Mouse (Mus musculus) 3T3-L1 (cell line): ENCODE results near the gene Crybg2.

ENCODE experiments used
- DNase-seq: peaks from one replicate; pipeline ENCODE4 v3.0.0-alpha.2; 2015; ENCODE audit warnings: low read depth, low spot score

Crybg2 gene

DNA sequence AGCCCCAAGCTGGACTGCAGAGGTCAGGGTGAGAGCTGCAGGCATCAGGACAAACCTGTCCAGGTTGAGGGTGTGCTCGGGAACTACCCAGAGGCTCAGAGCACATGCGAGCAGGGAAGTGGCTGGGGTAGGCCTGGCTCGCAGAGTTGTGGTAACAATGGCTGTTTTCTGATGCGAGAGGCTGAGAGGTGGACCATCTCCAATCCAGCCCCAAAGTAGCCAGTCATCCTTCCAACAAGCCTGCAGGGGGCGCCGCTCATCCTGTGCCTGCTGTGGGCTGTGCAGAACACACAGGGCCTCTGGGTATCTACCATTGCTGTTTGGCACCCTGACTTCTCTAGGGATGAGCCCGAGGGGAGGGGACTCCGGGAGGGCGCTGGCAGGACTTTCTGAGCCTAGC, 59.0 kb downstream of the Crybg2 start:
- peak; percentile 52 for DNase-seq

GRCm38 (mm10) chr4:134120192-134120805, 59.7 kb downstream of the Crybg2 start:
- no peak for DNase-seq

DNA sequence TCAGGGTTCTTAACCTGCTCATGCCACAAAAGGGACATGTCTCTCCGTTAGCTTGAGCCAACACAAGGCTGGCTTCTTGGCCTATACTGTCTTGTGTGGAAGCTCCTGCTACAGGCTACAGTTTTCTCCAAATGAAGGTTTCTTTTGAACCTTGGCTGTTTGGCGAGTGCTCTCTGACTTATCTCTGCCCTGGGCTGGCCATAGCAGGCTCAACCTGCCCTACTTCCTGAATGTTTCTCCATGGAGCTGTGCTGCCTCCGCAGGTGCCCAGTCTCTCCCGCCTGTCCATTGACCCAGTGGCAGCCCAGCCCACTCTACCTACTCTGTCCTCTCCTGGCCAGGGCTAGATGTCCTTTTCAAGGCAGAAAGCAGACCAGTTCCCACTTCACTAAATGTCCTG, 60.3 kb downstream of the Crybg2 start:
- no peak for DNase-seq

- DNase-seq = no peak
Observed at GRCm38 (mm10) chr4:134121571-134121970, 61.0 kb downstream of the Crybg2 start.

- DNase-seq = peak; percentile 59
Observed at GRCm38 (mm10) chr4:134122281-134122680, 61.7 kb downstream of the Crybg2 start.

GRCm38 (mm10) chr4:134123147-134123546, 62.5 kb downstream of the Crybg2 start:
- DNase-seq = no peak

DNA sequence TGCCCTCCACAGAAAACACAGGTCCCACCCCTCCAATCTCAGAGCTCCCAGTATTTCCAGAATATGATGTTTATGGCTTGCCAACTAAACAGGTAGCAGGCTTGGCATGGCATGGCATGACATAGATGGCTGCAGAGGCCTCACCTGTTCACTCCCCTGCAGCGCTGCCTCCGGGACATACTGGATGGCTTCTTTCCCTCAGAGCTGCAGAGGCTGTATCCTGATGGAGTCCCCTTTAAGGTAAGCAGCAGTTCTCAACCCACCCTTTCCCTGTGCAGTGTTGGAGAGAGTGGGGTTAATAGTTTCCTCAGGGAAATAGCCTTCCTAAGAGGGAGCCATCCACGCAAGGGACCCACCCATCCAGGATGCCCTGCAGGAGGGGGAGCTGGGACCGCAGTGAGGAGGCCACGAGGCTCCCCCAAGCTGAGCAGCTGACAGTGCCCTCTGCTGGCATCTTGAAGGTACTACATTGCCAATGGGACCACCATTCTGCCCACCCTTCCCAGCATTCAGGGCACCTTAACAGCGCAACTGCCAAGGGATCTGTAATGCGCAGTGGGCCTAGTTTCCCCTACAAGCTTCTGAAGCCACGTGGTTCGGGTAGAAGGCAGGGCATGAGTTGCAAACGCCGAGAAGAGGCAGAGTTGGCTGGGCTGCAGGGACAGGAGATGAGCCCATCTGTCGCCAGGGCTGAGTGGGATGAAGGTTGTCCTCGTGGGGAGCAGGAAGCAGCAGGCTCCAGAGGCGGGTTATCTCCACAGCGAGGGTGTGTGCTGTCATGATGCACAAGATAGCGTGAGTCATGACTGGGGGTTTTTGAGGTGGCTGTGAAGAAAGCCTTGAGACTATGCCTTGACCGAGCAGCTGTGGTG, 63.3 kb downstream of the Crybg2 start:
- DNase-seq = peak; percentile 68

GRCm38 (mm10) chr4:134125383-134126060, 64.9 kb downstream of the Crybg2 start:
- DNase-seq = no peak

- DNase-seq = no peak
Observed at GRCm38 (mm10) chr4:134126300-134127120, 65.9 kb downstream of the Crybg2 start.

- peak; percentile 54 for DNase-seq
Observed at GRCm38 (mm10) chr4:134127121-134127455, 66.5 kb downstream of the Crybg2 start.

DNA sequence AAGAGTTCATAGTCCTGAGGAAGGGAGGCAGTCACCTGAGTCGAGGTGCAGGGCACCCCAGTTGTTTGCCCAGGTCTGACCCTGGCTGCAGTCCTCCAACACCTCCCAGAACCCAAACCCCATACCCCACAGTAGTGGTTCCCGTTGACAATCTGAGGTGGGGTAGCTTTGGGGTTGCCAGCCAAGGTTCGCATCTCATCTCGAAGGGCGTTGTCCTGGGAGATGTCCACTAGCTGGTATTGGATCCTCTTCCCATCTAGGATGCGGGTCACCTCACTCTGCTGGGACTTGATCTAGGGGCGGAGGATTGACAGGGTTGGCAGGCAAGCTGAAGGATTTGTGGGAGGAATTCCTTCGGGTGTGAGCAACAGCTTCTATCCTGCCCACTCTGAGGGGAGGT, 67.2 kb downstream of the Crybg2 start:
- DNase-seq = peak; percentile 31

GRCm38 (mm10) chr4:134128221-134128982, 67.8 kb downstream of the Crybg2 start, which contains the start of gene Sh3bgrl3:
Gene Sh3bgrl3 (minus strand): TSS chr4:134128789.
- DNase-seq = peak; percentile 76

- DNase-seq = no peak
Observed at GRCm38 (mm10) chr4:134128983-134129362, 68.4 kb downstream of the Crybg2 start.

DNA sequence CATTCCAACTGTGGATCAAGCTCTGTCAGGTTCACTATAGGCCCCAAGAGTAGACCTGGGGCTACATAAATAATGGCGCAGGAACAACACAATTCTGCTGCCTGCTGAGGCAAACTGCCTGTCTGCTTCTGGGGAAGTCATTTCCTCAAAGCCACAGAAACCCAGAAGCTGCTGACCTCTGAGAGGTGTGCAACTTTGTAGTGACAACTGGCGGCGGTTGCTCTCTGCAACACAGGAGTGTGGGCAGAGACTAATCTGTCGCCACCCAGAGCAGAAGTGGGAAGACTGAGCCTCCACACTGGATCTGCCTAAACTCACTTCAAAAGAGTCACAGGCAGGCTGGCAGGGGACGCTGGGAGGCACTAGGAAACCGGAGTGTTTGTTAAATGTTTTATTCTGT, 68.9 kb downstream of the Crybg2 start:
- no peak for DNase-seq

DNA sequence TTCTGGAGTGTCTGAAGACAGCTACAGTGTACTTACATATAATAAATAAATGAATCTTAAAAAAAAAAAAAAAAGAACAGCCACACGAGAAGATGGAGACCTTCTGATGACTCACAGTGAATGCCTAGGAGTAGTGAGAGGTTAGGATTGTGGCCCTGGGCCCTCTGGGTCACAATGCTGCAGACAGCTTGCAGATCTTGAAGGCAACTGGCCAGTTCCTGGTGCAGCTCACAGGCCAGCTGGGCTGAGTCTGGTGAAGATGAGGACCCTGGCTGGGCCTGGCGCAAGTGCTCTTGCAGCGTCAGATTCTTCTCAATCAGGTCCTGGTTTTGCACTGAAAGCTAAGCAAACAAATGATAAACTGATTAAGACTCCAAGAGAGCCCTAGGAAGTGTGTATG, 71.5 kb downstream of the Crybg2 start:
- DNase-seq = peak; percentile 67

DNA sequence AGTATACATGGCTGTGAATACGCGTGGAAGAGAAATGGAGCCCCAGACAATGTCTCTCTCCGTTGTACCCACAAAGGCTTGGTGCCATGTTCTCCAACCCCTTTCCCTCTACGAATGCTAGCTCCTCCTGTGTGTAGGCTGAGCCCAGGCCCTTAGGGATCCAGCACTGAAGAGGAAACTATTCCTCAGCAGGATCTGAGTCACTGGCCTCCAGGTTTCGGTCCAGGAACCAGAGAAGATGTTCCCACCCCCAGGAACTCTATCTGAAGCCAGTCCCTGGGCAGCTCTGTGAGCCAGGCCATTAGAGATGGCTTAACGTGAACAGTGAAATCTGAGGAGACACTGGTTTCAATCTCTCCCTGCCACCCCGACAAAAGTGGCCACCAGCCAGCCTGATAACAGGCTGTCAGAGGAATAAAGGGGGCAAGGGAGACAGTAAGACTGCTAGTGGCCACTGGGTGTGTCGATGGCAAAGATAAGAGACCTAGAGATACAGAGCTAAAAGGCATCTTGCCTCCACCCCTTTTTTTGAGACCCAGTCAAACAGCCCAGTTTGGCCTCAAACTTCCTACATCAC, 72.0 kb downstream of the Crybg2 start:
- DNase-seq = peak; percentile 94

GRCm38 (mm10) chr4:134136280-134136926, 75.8 kb downstream of the Crybg2 start:
- DNase-seq = peak; percentile 64

- DNase-seq = peak; percentile 45
Observed at GRCm38 (mm10) chr4:134138857-134139256, 78.2 kb downstream of the Crybg2 start.
